Mouse (Mus musculus): ENCODE measurements at regions not wholly inside any gene's neighbourhood (a gene's known extent, or its start where the extent isn't known, plus 50 kb on each side); places are given as distances from the start of the nearest gene placed in this dataset.

DNA sequence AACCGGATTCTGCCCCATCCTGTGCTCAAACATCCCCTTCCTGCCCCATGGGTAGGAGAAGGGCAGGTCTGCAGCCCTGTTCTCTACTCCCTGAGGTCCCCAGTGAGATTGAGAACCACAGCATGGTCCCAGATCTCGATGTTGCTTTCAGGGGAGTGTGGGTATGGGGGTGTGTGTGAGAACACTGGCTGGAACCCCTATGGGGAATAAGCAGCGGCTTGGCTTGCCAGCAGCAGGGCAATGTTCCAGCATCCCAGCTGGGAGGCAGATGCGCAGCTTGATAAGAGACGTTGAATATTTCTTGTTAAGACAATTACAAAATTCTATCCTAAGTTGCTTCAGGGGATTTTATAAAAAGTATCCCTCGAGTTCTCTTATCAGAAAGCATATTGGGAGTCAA, 53.7 kb upstream of the Dcbld2 start:
- no peaks in the 10 kb centered on the region for H3K9me3 ChIP-seq
- H3K4me1 ChIP-seq, result peaks cover 7% of the 10 kb centered on the region; the same call in 1 of the 2 replicates
- 85% methylated on average over 6 of the region's 6 CpGs for WGBS
- no peak overlapping the region for H3K4me3 ChIP-seq
- H3K36me3 ChIP-seq (replicated peaks), result no peaks in the 10 kb centered on the region
- no peaks in the 10 kb centered on the region for H3K27me3 ChIP-seq (ENCODE audit: poor library complexity, severe bottlenecking)
- H3K27ac ChIP-seq, result no peak overlapping the region
- no peak for DNase-seq (ENCODE audit: extremely low spot score, low spot score)

Data from forebrain, embryonic 10.5 days (tissue).